Mouse (Mus musculus): ENCODE results near the gene Pde10a.

Pde10a gene

GRCm38 (mm10) chr17:8592427-8593277, 67.5 kb downstream of the Pde10a start:
- DNase-seq: peak; percentile 85

GRCm38 (mm10) chr17:8597790-8598189, 72.6 kb downstream of the Pde10a start:
- peak; percentile 86 for DNase-seq

GRCm38 (mm10) chr17:8602976-8603375, 77.8 kb downstream of the Pde10a start:
- no peak for DNase-seq

- no peak for DNase-seq
Measured at GRCm38 (mm10) chr17:8605921-8606320, 80.7 kb downstream of the Pde10a start.

GRCm38 (mm10) chr17:8606695-8607094, 81.5 kb downstream of the Pde10a start:
- DNase-seq: no peak

GRCm38 (mm10) chr17:8611916-8612315, 86.7 kb downstream of the Pde10a start:
- no peak for DNase-seq

GRCm38 (mm10) chr17:8613882-8614551, 88.8 kb downstream of the Pde10a start:
- DNase-seq: peak; percentile 90

- peak; percentile 24 for DNase-seq
Measured at GRCm38 (mm10) chr17:8620346-8620745, 95.2 kb downstream of the Pde10a start.

- no peak for DNase-seq
Measured at GRCm38 (mm10) chr17:8621105-8621504, 95.9 kb downstream of the Pde10a start.

GRCm38 (mm10) chr17:8621906-8622305, 96.7 kb downstream of the Pde10a start:
- peak; percentile 47 for DNase-seq

- no peak for DNase-seq
Measured at GRCm38 (mm10) chr17:8626421-8626820, 101.2 kb downstream of the Pde10a start.

GRCm38 (mm10) chr17:8631701-8632100, 106.5 kb downstream of the Pde10a start:
- DNase-seq: peak; percentile 53

GRCm38 (mm10) chr17:8633596-8633995, 108.4 kb downstream of the Pde10a start:
- peak; percentile 57 for DNase-seq

GRCm38 (mm10) chr17:8634476-8634875, 109.3 kb downstream of the Pde10a start:
- DNase-seq: no peak

GRCm38 (mm10) chr17:8636231-8636630, 111.1 kb downstream of the Pde10a start:
- DNase-seq: no peak

GRCm38 (mm10) chr17:8636691-8637090, 111.5 kb downstream of the Pde10a start:
- peak; percentile 46 for DNase-seq

- peak; percentile 45 for DNase-seq
Measured at GRCm38 (mm10) chr17:8637181-8637580, 112.0 kb downstream of the Pde10a start.

GRCm38 (mm10) chr17:8639703-8640380, 114.7 kb downstream of the Pde10a start:
- DNase-seq: peak; percentile 97

- peak; percentile 79 for DNase-seq
Measured at GRCm38 (mm10) chr17:8640741-8641480, 115.7 kb downstream of the Pde10a start.

- peak; percentile 94 for DNase-seq
Measured at GRCm38 (mm10) chr17:8641491-8641890, 116.3 kb downstream of the Pde10a start.

- DNase-seq: peak; percentile 72
Measured at GRCm38 (mm10) chr17:8642356-8642755, 117.2 kb downstream of the Pde10a start.

GRCm38 (mm10) chr17:8647372-8647871, 122.2 kb downstream of the Pde10a start:
- DNase-seq: peak; percentile 65

- no peak for DNase-seq
Measured at GRCm38 (mm10) chr17:8648310-8648709, 123.1 kb downstream of the Pde10a start.

Measured in retina, postnatal 1 day (tissue).